Mouse (Mus musculus) embryonic facial prominence, embryonic 13.5 days (tissue): ENCODE results near the gene Cnnm4. TPM values are rescaled to one million over a fixed set of nuclear protein-coding genes. Genes with fewer than 3 reads are reported as not detected.

Source experiments
- ATAC-seq: fragments of 200-750 bp; cut with Nextera tagmentation; 2 replicates; pipeline ENCODE4 v1.8.0; 2017; ENCODE audit warnings: low read depth; ENCODE audit not compliant: insufficient number of reproducible peaks, insufficient read depth, low FRiP score, low TSS enrichment
- H3K27ac ChIP-seq: fragments of 300-500 bp; sonication (generic); 2 replicates; pipeline ENCODE4 v1.5.1; 2015; ENCODE audit warnings: moderate library complexity, mild to moderate bottlenecking, inconsistent platforms
- H3K27me3 ChIP-seq: fragments of 300-500 bp; sonication (generic); 2 replicates; pipeline ENCODE4 v1.6.1; 2015; ENCODE audit warnings: mild to moderate bottlenecking, inconsistent platforms
- H3K36me3 ChIP-seq: fragments of 300-500 bp; sonication (generic); 2 replicates; pipeline ENCODE4 v1.6.1; 2015; ENCODE audit warnings: mild to moderate bottlenecking, inconsistent platforms
- H3K4me1 ChIP-seq: fragments of 300-500 bp; sonication (generic); 2 replicates; pipeline ENCODE4 v1.6.1; 2015; ENCODE audit warnings: inconsistent platforms
- H3K4me2 ChIP-seq: fragments of 300-500 bp; sonication (generic); 2 replicates; pipeline ENCODE4 v1.6.1; 2015; ENCODE audit warnings: moderate library complexity, mild to moderate bottlenecking, inconsistent platforms
- H3K4me3 ChIP-seq: fragments of 300-500 bp; sonication (generic); 2 replicates; pipeline ENCODE4 v1.5.1; 2015; ENCODE audit warnings: mild to moderate bottlenecking, inconsistent platforms
- H3K9ac ChIP-seq: fragments of 300-500 bp; sonication (generic); 2 replicates; pipeline ENCODE4 v1.6.1; 2015; ENCODE audit warnings: mild to moderate bottlenecking, inconsistent platforms
- H3K9me3 ChIP-seq: fragments of 300-500 bp; sonication (generic); 2 replicates; pipeline ENCODE4 v1.6.1; 2016; ENCODE audit warnings: inconsistent platforms
- WGBS: fragments of 180-500 bp; shearing (Covaris S2); methylation state at CpG from one replicate; pipeline ENCODE4 v1.1.7; 2015; ENCODE audit warnings: mixed read lengths; 5-methylcytosine and 5-hydroxymethylcytosine counted together
- microRNA-seq: library from miRNA; unstranded; fragments of <30 nt; microRNA quantifications from one replicate; pipeline ENCODE4, GENCODE M21; 2016
- polyA plus RNA-seq: library from polyadenylated mRNA; unstranded; fragments of >200 nt; fragmentation: Nextera tagmentation; extraction: Ambion mirVana; gene quantifications from 2 replicates; pipeline ENCODE4 v1.2.1, GENCODE M21; 2015

Cnnm4 gene
- polyA plus RNA-seq, 1 experiment from 2014 or later: 15.6 TPM

GRCm38 (mm10) chr1:36557457-36558011 is 86.1 kb downstream of the Cnnm4 start:
- no peaks in the 10 kb centered on the region for H3K9me3 ChIP-seq
- H3K4me1 ChIP-seq: peaks cover 52% of the 10 kb centered on the region
- peak overlapping the region; percentile 100 for H3K27ac ChIP-seq
- ATAC-seq: peak; percentile 86
- no peaks in the 10 kb centered on the region for H3K27me3 ChIP-seq
- peak overlapping the region; percentile 96 for H3K4me2 ChIP-seq
- peak overlapping the region; percentile 96 for H3K4me3 ChIP-seq
- under 1% methylated on average over 48 of the region's 48 CpGs for WGBS
- peaks cover 28% of the 10 kb centered on the region for H3K36me3 ChIP-seq
- H3K9ac ChIP-seq: peak overlapping the region; percentile 99

Small RNA genes within 50 kb of the gene (microRNA-seq; reads per million reads assigned to microRNA genes)
- not detected for gene Gm47280

Other genes with a start within 250 kb of the Cnnm4 start
- 53.8 and 54.4 TPM in 2 replicates for gene Uggt1, start 226.9 kb upstream of the Cnnm4 start, polyA plus RNA-seq
- gene Neurl3, start 196.9 kb upstream of the Cnnm4 start, polyA plus RNA-seq: 0.86 and 1.0 TPM in 2 replicates
- 6.3 and 7.2 TPM in 2 replicates for gene Arid5a, start 163.9 kb upstream of the Cnnm4 start, polyA plus RNA-seq
- gene Kansl3, start 102.4 kb upstream of the Cnnm4 start, polyA plus RNA-seq: 50.6 and 51.0 TPM in 2 replicates
- gene Fer1l5, start 99.3 kb upstream of the Cnnm4 start, polyA plus RNA-seq: 1.1 and 1.3 TPM in 2 replicates
- 53.4 TPM in 2 replicates for gene Lman2l, start 26.3 kb upstream of the Cnnm4 start, polyA plus RNA-seq
- 3.4 and 3.8 TPM in 2 replicates for gene Cnnm3, start 40.2 kb downstream of the Cnnm4 start, polyA plus RNA-seq
- 23.7 and 24.1 TPM in 2 replicates for gene Ankrd23, start 65.3 kb downstream of the Cnnm4 start, polyA plus RNA-seq
- gene Gm42417, start 67.8 kb downstream of the Cnnm4 start, polyA plus RNA-seq: not detected in 2 replicates
- 27.3 and 28.6 TPM in 2 replicates for gene Ankrd39, start 75.8 kb downstream of the Cnnm4 start, polyA plus RNA-seq
- gene Sema4c, start 86.7 kb downstream of the Cnnm4 start, polyA plus RNA-seq: 22.5 and 24.2 TPM in 2 replicates
- gene Fam178b, start 211.6 kb downstream of the Cnnm4 start, polyA plus RNA-seq: 0.81 and 2.2 TPM in 2 replicates
- 510 and 517 TPM in 2 replicates for gene Cox5b, start 219.8 kb downstream of the Cnnm4 start, polyA plus RNA-seq
- gene 4933424G06Rik, start 238.5 kb downstream of the Cnnm4 start, polyA plus RNA-seq: 0.21 and 0.25 TPM in 2 replicates
- gene Actr1b, start 242.8 kb downstream of the Cnnm4 start, polyA plus RNA-seq: 99.2 and 103 TPM in 2 replicates